Mouse (Mus musculus): ENCODE data around the gene S1pr5. TPM values are rescaled to one million over a fixed set of nuclear protein-coding genes. Genes with fewer than 3 reads are reported as not detected.

The S1pr5 gene
- polyA plus RNA-seq, 1 experiment from 2014 or later, result 0.08 TPM

- H3K27me3 ChIP-seq (ENCODE audit: control insufficient read depth, insufficient read depth, low read length), result no peaks in the 10 kb centered on the region
- no peaks in the 10 kb centered on the region for H3K9me3 ChIP-seq (replicated peaks; ENCODE audit: control insufficient read depth, low read length)
- peaks cover 7% of the 10 kb centered on the region; the same call in 1 of the 2 replicates for H3K4me1 ChIP-seq (ENCODE audit: control insufficient read depth, insufficient read depth, low read length)
- no peak for DNase-seq (ENCODE audit: low spot score)
- no peak overlapping the region for H3K4me2 ChIP-seq (ENCODE audit: low read depth, low read length)
- no peak overlapping the region for H3K9ac ChIP-seq (replicated peaks; ENCODE audit: low read length)
- peaks cover 6% of the 10 kb centered on the region for H3K36me3 ChIP-seq (replicated peaks; ENCODE audit: control insufficient read depth, insufficient read depth, low read depth, low read length)
- H3K4me3 ChIP-seq (ENCODE audit: low read depth, low read length), result no peak overlapping the region
- H3K27ac ChIP-seq (replicated peaks; ENCODE audit: low read depth, low read length), result no peak overlapping the region
- WGBS, result 76% methylated on average over 28 of the region's 28 CpGs
- ATAC-seq (replicated peaks; ENCODE audit: insufficient number of reproducible peaks, low FRiP score, low TSS enrichment, low read depth), result no peak
Measured at GRCm38 (mm10) chr9:21233805-21234204, 14.4 kb downstream of the S1pr5 start.

- H3K4me3 ChIP-seq (ENCODE audit: low read depth, low read length), result no peak overlapping the region
- no peak overlapping the region for H3K27ac ChIP-seq (replicated peaks; ENCODE audit: low read depth, low read length)
- peaks cover 7% of the 10 kb centered on the region; the same call in 1 of the 2 replicates for H3K4me1 ChIP-seq (ENCODE audit: control insufficient read depth, insufficient read depth, low read length)
- peaks cover 6% of the 10 kb centered on the region for H3K36me3 ChIP-seq (replicated peaks; ENCODE audit: control insufficient read depth, insufficient read depth, low read depth, low read length)
- no peaks in the 10 kb centered on the region for H3K27me3 ChIP-seq (ENCODE audit: control insufficient read depth, insufficient read depth, low read length)
- no peaks in the 10 kb centered on the region for H3K9me3 ChIP-seq (replicated peaks; ENCODE audit: control insufficient read depth, low read length)
- DNase-seq (ENCODE audit: low spot score) (no peak), ATAC-seq (replicated peaks; ENCODE audit: insufficient number of reproducible peaks, low FRiP score, low TSS enrichment, low read depth) (no peak)
- 86% methylated on average over 29 of the region's 29 CpGs for WGBS
- no peak overlapping the region for H3K4me2 ChIP-seq (ENCODE audit: low read depth, low read length)
- H3K9ac ChIP-seq (replicated peaks; ENCODE audit: low read length), result no peak overlapping the region
Measured at GRCm38 (mm10) chr9:21233366-21233765, 14.9 kb downstream of the S1pr5 start.

- 90% methylated on average over 5 of the region's 5 CpGs for WGBS
- H3K36me3 ChIP-seq (replicated peaks; ENCODE audit: control insufficient read depth, insufficient read depth, low read depth, low read length), result peaks cover 6% of the 10 kb centered on the region
- DNase-seq (ENCODE audit: low spot score), result no peak
- no peaks in the 10 kb centered on the region for H3K27me3 ChIP-seq (ENCODE audit: control insufficient read depth, insufficient read depth, low read length)
- H3K4me2 ChIP-seq (ENCODE audit: low read depth, low read length), result no peak overlapping the region
- H3K4me3 ChIP-seq (ENCODE audit: low read depth, low read length), result no peak overlapping the region
- H3K9ac ChIP-seq (replicated peaks; ENCODE audit: low read length), result no peak overlapping the region
- ATAC-seq (replicated peaks; ENCODE audit: insufficient number of reproducible peaks, low FRiP score, low TSS enrichment, low read depth), result no peak
- H3K9me3 ChIP-seq (replicated peaks; ENCODE audit: control insufficient read depth, low read length), result no peaks in the 10 kb centered on the region
- peaks cover 7% of the 10 kb centered on the region; the same call in 1 of the 2 replicates for H3K4me1 ChIP-seq (ENCODE audit: control insufficient read depth, insufficient read depth, low read length)
- no peak overlapping the region for H3K27ac ChIP-seq (replicated peaks; ENCODE audit: low read depth, low read length)
Measured at GRCm38 (mm10) chr9:21232867-21233266, 15.4 kb downstream of the S1pr5 start.

- H3K4me2 ChIP-seq (ENCODE audit: low read depth, low read length), result no peak overlapping the region
- DNase-seq (ENCODE audit: low spot score), result no peak
- no peaks in the 10 kb centered on the region for H3K4me1 ChIP-seq (ENCODE audit: control insufficient read depth, insufficient read depth, low read length)
- 47% methylated on average over 23 of the region's 23 CpGs for WGBS
- no peak overlapping the region for H3K9ac ChIP-seq (replicated peaks; ENCODE audit: low read length)
- no peak for ATAC-seq (replicated peaks; ENCODE audit: insufficient number of reproducible peaks, low FRiP score, low TSS enrichment, low read depth)
- H3K36me3 ChIP-seq (replicated peaks; ENCODE audit: control insufficient read depth, insufficient read depth, low read depth, low read length), result peaks cover 4% of the 10 kb centered on the region
- no peak overlapping the region for H3K4me3 ChIP-seq (ENCODE audit: low read depth, low read length)
- no peaks in the 10 kb centered on the region for H3K9me3 ChIP-seq (replicated peaks; ENCODE audit: control insufficient read depth, low read length)
- H3K27me3 ChIP-seq (ENCODE audit: control insufficient read depth, insufficient read depth, low read length), result no peaks in the 10 kb centered on the region
- no peak overlapping the region for H3K27ac ChIP-seq (replicated peaks; ENCODE audit: low read depth, low read length)
Measured at GRCm38 (mm10) chr9:21231551-21231950, 16.7 kb downstream of the S1pr5 start.

- WGBS, result 11% methylated on average over 16 of the region's 16 CpGs
- Histone ChIP-seq H3K4me2 (ENCODE audit: low read depth, low read length) (peak overlapping the region; percentile 22), H3K4me1 (ENCODE audit: control insufficient read depth, insufficient read depth, low read length) (no peaks in the 10 kb centered on the region), H3K4me3 (ENCODE audit: low read depth, low read length) (0 out of 2 replicates have a peak overlapping the region, but pooled peaks have one; percentile 1), H3K9ac (replicated peaks; ENCODE audit: low read length) (peak overlapping the region; percentile 39), H3K27me3 (ENCODE audit: control insufficient read depth, insufficient read depth, low read length) (no peaks in the 10 kb centered on the region), H3K9me3 (replicated peaks; ENCODE audit: control insufficient read depth, low read length) (no peaks in the 10 kb centered on the region), H3K27ac (replicated peaks; ENCODE audit: low read depth, low read length) (no peak overlapping the region), H3K36me3 (replicated peaks; ENCODE audit: control insufficient read depth, insufficient read depth, low read depth, low read length) (peaks cover 4% of the 10 kb centered on the region)
- ATAC-seq (replicated peaks; ENCODE audit: insufficient number of reproducible peaks, low FRiP score, low TSS enrichment, low read depth) (0 out of 2 replicates have a peak, but pooled peaks have one; percentile 35), DNase-seq (ENCODE audit: low spot score) (peak; percentile 69)
Measured at GRCm38 (mm10) chr9:21227342-21227741, 20.9 kb downstream of the S1pr5 start.

GRCm38 (mm10) chr9:21225415-21225758, 22.9 kb downstream of the S1pr5 start:
- no peak overlapping the region for H3K4me3 ChIP-seq (ENCODE audit: low read depth, low read length)
- DNase-seq (ENCODE audit: low spot score), result no peak
- H3K4me2 ChIP-seq (ENCODE audit: low read depth, low read length), result no peak overlapping the region; the same call in 1 of the 2 replicates
- no peaks in the 10 kb centered on the region for H3K4me1 ChIP-seq (ENCODE audit: control insufficient read depth, insufficient read depth, low read length)
- no peak for ATAC-seq (replicated peaks; ENCODE audit: insufficient number of reproducible peaks, low FRiP score, low TSS enrichment, low read depth)
- no peaks in the 10 kb centered on the region for H3K9me3 ChIP-seq (replicated peaks; ENCODE audit: control insufficient read depth, low read length)
- peaks cover 4% of the 10 kb centered on the region for H3K36me3 ChIP-seq (replicated peaks; ENCODE audit: control insufficient read depth, insufficient read depth, low read depth, low read length)
- H3K9ac ChIP-seq (replicated peaks; ENCODE audit: low read length), result no peak overlapping the region
- H3K27me3 ChIP-seq (ENCODE audit: control insufficient read depth, insufficient read depth, low read length), result no peaks in the 10 kb centered on the region
- 21% methylated on average over 7 of the region's 7 CpGs for WGBS
- no peak overlapping the region for H3K27ac ChIP-seq (replicated peaks; ENCODE audit: low read depth, low read length)

- H3K4me2 ChIP-seq (ENCODE audit: low read depth, low read length), result peak overlapping the region; percentile 0; the same call in 1 of the 2 replicates
- DNase-seq (ENCODE audit: low spot score), result no peak
- WGBS, result 21% methylated on average over 26 of the region's 26 CpGs
Measured at GRCm38 (mm10) chr9:21224576-21225414, 23.4 kb downstream of the S1pr5 start.

GRCm38 (mm10) chr9:21223906-21224305, 24.3 kb downstream of the S1pr5 start:
- no peak overlapping the region for H3K4me2 ChIP-seq (ENCODE audit: low read depth, low read length)
- H3K4me1 ChIP-seq (ENCODE audit: control insufficient read depth, insufficient read depth, low read length), result no peaks in the 10 kb centered on the region
- 93% methylated on average over 6 of the region's 6 CpGs for WGBS
- no peaks in the 10 kb centered on the region for H3K36me3 ChIP-seq (replicated peaks; ENCODE audit: control insufficient read depth, insufficient read depth, low read depth, low read length)
- H3K4me3 ChIP-seq (ENCODE audit: low read depth, low read length), result no peak overlapping the region
- H3K27me3 ChIP-seq (ENCODE audit: control insufficient read depth, insufficient read depth, low read length), result no peaks in the 10 kb centered on the region
- no peak overlapping the region for H3K27ac ChIP-seq (replicated peaks; ENCODE audit: low read depth, low read length)
- H3K9me3 ChIP-seq (replicated peaks; ENCODE audit: control insufficient read depth, low read length), result no peaks in the 10 kb centered on the region
- ATAC-seq (replicated peaks; ENCODE audit: insufficient number of reproducible peaks, low FRiP score, low TSS enrichment, low read depth) (no peak), DNase-seq (ENCODE audit: low spot score) (no peak)
- no peak overlapping the region for H3K9ac ChIP-seq (replicated peaks; ENCODE audit: low read length)

More at GRCm38 (mm10) chr9:21224576-21225414, 23.4 kb downstream of the S1pr5 start:
- Histone ChIP-seq H3K36me3 (replicated peaks; ENCODE audit: control insufficient read depth, insufficient read depth, low read depth, low read length) (peaks cover 4% of the 10 kb centered on the region), H3K4me1 (ENCODE audit: control insufficient read depth, insufficient read depth, low read length) (no peaks in the 10 kb centered on the region), H3K4me3 (ENCODE audit: low read depth, low read length) (no peak overlapping the region), H3K9ac (replicated peaks; ENCODE audit: low read length) (no peak overlapping the region), H3K27me3 (ENCODE audit: control insufficient read depth, insufficient read depth, low read length) (no peaks in the 10 kb centered on the region), H3K27ac (replicated peaks; ENCODE audit: low read depth, low read length) (no peak overlapping the region), H3K9me3 (replicated peaks; ENCODE audit: control insufficient read depth, low read length) (no peaks in the 10 kb centered on the region)
- ATAC-seq (replicated peaks; ENCODE audit: insufficient number of reproducible peaks, low FRiP score, low TSS enrichment, low read depth), result no peak
